Mouse (Mus musculus): ENCODE measurements around the gene Kif4.

The Kif4 gene

DNA sequence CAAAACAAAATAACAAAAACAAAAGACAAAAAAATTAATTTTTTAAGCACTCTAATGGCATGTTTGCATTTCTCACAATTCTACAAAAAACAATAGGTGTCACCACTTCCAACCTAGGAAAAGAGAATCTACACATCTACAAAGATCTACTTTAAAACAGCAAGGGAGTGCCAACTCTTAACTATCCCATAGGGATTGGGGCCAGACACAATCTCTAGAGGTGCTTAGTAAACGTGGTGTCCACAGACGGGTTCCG, at the start of gene Kif4:
Gene Kif4 (plus strand): TSS at position 192 of the 256 bp plus-strand sequence.
- no peak for DNase-seq (ENCODE audit: low read depth)

- DNase-seq (ENCODE audit: low read depth), result no peak
Observed at GRCm38 (mm10) chrX:100594791-100595190, 30.7 kb upstream of the Kif4 start, which contains the start of gene P2ry4. TSS of gene P2ry4 (minus strand) at chrX:100594869.

GRCm38 (mm10) chrX:100597439-100597838, 28.1 kb upstream of the Kif4 start:
- DNase-seq (ENCODE audit: low read depth), result no peak

GRCm38 (mm10) chrX:100599755-100600154, 25.8 kb upstream of the Kif4 start:
- DNase-seq (ENCODE audit: low read depth), result no peak

DNA sequence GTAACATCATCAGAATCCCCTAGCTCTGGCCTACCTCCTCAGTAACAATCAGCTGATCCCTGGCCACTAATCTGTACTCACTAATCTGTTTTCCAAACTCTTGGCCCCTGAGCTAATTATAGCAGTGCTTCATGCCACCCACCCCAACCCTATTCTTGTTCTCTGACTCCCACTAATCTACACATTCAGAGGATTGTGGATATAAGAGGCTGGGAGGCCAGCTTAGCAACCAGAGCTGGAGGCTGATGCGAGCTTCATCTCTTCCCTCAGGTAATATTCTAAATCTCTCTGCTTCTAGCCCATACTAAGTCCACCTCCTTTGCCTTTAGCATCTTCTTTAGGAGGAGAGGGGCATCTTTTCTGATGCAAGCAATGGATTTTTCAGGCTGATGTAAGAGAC, 20.2 kb upstream of the Kif4 start, which contains the start of gene Arr3:
Gene Arr3 (plus strand): TSS at position 184 of the 400 bp plus-strand sequence.
- DNase-seq (ENCODE audit: low read depth), result no peak

DNA sequence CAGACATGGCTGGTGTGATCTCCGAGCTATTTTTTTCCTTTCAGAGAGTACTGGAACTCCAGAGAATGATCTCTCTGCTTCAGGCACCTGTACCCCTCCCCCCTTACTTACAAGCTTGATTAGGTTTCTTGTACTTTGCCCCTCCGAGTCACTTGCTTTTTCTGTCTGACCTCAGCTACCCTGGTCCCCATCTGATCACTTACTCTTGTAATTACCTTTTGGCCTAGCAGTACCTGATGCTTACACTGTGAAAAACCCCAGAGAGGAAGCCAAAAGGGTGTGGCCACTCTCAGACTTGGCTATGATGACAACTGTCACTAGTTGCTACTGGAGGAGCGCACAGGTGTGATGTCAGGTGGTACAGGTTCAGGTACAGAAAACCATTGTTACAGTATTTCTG, 7.0 kb upstream of the Kif4 start:
- no peak for DNase-seq (ENCODE audit: low read depth)

GRCm38 (mm10) chrX:100621366-100621765, 4.2 kb upstream of the Kif4 start:
- DNase-seq (ENCODE audit: low read depth), result no peak

- no peak for DNase-seq (ENCODE audit: low read depth)
Observed at GRCm38 (mm10) chrX:100624242-100624641, 1.3 kb upstream of the Kif4 start.

DNA sequence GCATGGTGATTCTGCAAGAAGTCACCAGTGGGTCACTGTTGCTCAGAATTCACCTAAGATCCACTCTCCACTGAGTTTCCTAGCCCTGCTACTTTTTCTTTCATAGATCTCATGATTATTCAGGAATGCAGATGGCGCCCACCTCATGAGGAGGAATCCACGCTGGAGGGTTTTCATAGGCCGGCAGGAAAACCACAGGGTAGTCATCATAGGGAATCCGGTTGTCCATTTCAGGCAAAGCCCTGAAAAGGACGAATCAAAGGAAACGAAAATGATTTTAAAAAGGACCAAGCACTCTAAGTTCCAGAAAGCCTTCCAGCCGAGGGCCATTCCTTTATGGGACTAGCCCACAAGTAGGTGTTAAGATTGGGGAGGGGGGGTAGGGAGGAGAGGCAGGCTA, 391 bp upstream of the Kif4 start:
- DNase-seq (ENCODE audit: low read depth), result peak; percentile 30

GRCm38 (mm10) chrX:100625802-100626793, 561 bp downstream of the Kif4 start, which contains the start of gene Pdzd11:
TSS of gene Pdzd11 (minus strand) at chrX:100626568.
- peak; percentile 94 for DNase-seq (ENCODE audit: low read depth)

DNA sequence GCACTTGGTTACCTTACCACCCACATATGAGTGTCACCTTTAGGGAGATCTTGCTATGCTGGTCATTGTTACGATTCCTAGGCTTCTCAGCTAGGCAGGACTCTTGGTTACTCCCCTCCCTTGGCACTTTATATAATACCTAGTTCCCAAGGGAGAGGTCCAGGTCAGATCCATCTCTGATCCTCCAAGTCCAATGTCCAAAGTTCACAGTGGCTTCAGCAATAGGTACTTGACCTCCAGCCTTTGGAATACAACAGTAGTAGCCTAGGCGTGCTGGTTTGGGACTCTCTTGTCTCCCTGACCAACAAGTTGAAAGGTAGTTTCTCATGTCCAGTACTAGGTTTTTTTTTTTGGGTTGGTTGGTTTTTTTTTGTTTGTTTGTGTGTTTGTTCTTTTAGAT, 3.5 kb downstream of the Kif4 start:
- DNase-seq (ENCODE audit: low read depth), result no peak

DNA sequence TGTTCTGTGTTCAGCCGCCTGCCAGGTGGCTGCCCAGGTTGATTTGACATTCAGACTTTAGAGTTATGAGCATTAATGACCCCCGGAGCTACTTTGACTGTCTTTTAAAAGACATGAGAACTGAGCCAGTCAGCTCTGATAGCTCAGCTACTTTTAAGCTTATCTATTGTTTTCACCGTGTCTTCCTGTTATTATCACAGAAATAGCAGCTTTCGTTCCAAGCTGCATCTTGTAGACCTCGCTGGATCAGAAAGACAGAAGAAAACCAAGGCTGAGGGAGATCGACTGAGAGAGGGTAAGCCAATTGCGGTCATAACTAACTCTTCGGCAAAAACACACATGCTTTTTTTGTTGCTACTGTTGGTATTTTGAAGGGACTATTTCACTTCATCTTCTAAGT, 12.9 kb downstream of the Kif4 start:
- no peak for DNase-seq (ENCODE audit: low read depth)

- DNase-seq (ENCODE audit: low read depth), result peak; percentile 15
Observed at GRCm38 (mm10) chrX:100652848-100653247, 27.3 kb downstream of the Kif4 start.

DNA sequence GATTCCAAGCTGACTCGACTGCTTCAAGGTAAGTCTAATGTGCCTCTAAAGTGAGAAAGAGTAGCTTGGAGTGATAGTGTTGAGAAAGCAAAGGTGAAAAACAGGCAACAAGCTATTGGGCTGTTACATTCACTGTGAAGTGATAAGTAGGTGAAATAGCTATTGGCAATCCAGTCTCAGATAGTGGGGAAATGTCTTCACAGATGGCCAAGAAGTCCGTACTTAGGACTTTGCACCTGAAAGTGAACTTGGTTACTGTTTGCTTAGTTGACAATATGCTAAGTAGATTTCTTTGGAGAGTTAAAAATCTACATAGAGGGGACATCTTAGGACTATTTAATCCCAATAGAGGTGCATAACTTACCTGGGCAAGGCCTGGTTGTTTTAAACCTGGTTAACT, 39.3 kb downstream of the Kif4 start:
- no peak for DNase-seq (ENCODE audit: low read depth)

DNA sequence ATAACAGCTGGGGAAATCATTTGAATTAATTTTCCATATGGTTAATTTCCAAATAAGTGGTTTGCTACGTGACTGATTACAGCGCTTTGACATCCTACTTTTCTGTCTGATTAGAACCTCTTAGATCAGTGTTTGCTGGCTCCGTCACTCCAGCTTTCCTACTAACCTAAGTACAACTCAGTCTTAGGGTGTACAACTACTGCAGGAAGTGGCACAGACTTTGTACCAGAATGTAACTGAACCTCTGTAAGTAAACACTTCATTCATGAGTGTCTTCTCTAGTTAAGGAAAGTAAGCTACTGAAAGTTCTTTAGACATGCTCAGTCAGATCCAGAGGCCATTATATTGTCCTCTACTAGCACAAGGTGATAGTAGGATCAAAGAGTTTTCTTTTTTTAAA, 52.7 kb downstream of the Kif4 start:
- no peak for DNase-seq (ENCODE audit: low read depth)

DNA sequence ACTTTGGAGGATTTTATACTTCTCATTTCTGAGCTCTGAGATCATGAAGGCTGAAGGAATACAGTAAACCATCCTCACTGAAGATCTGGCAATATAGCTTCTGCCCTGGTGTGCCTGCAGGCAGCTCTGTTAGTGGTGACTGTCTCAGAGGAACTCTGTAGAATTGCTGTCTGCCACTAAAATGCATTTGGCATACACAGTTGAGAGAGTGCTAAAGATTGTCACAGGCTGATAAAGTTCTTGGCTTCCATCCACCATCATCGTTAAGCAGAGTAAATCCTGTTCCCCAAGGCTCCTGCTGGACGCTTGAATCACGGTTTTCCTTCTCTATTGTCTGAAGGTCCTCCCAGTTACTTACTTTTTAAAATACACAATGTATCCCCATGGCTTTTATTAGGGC, 61.0 kb downstream of the Kif4 start:
- DNase-seq (ENCODE audit: low read depth), result no peak

DNA sequence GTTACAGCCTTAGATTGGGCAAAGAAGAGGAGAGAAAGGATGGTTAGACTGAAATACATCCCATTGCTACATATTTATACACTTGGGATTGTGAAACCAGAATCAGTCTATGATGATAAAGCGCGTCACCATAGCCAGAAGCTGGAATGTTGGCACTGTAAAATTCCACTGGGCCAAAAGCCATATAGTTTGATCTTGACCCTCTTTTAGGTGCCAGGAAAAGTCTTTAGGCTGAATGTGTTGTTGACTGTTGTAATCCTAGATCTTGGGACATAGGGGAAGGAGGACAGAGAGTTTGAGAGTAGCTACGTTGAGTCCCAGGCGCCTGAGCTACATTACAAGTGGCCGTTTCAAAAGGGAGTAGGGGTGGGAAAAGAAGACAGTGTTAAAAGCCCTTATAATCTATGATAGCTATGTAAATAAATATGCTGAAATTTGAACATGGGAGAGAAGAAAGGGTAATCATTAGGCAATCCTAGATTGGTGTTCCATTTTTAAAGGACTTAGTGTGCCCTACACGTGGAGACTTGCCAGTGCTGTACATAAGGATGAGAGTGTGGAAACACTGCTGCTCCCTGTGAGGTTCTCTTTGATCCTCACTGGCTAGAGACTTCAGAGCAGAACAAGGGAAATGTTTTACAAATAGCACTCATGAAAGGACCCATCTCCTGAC, 62.0 kb downstream of the Kif4 start:
- no peak for DNase-seq (ENCODE audit: low read depth)

GRCm38 (mm10) chrX:100688033-100688370, 62.5 kb downstream of the Kif4 start:
- DNase-seq (ENCODE audit: low read depth), result no peak

- DNase-seq (ENCODE audit: low read depth), result no peak
Observed at GRCm38 (mm10) chrX:100696776-100697175, 71.2 kb downstream of the Kif4 start.

- no peak for DNase-seq (ENCODE audit: low read depth)
Observed at GRCm38 (mm10) chrX:100708032-100708431, 82.5 kb downstream of the Kif4 start.

GRCm38 (mm10) chrX:100716173-100716572, 90.6 kb downstream of the Kif4 start:
- no peak for DNase-seq (ENCODE audit: low read depth)

DNA sequence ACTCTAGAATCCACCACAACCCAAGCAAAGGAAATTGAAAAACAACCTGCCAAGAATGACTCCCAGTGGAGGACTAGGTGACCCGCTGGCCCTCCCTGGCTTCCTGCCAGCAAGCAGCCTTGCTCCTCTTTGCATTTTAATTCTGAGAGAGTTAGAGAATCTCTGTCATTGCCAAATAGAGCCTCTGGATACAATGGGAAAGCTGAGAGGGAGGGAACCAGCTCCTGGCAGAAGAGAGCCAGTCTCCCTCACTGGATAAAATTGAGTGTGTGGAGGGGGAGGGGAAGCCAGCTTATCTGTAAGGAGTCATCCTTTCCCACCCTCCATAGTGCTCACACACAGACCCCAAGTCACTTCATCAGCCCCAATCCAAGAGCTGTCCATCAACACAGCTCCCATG, 103.4 kb downstream of the Kif4 start:
- DNase-seq (ENCODE audit: low read depth), result no peak

DNA sequence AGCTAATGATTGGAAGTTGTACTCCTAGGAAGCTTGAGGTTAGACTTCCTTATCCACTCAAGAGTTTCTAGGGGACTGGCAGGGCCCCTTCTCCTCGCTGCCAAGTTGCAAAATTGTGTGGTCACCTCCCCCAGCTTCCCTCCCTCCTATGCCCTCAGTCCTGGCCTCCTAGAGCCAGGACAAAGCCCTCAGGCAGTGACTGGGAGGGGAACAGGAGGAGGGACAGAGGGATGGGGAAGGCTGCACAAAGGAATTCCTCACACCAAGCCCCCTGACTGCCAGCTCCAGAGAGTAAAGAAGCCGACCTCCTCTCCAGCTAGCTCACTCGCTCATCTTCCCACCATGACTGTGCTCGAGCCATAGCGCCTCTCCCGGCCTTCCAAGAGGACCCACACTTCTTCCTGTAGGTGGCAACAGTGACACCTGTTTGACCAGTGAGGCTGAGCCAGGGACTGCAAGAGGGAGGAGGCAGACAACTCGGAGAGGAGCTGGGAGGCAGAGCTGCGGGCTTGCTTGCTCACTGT, 104.2 kb downstream of the Kif4 start, which contains the start of gene Gdpd2:
Gene Gdpd2 (plus strand): TSS at position 209 of the 524 bp plus-strand sequence.
- DNase-seq (ENCODE audit: low read depth), result no peak

Measured in induced T-regulatory cell, adult 2 months (primary cell).